Mouse (Mus musculus) embryonic stem cell, embryonic (primary cell): ENCODE measurements at regions not wholly inside any gene's neighbourhood (a gene's known extent, or its start where the extent isn't known, plus 50 kb on each side); places are given as distances from the start of the nearest gene placed in this dataset.

Source experiments
- CTCF ChIA-PET, 4 experiments: fragments of 300-600 bp in 2 of 4; fragments of 350-600 bp in 2 of 4; sonication (Branson Sonifier 250); formaldehyde crosslinking; loops; one replicate each; lab custom pipeline; 2022; ENCODE audit warnings: inconsistent platforms in 2 of 4; lab: Charles Lee
- POLR2A ChIA-PET, 4 experiments: fragments of 300-600 bp in 2 of 4; fragments of 350-600 bp in 2 of 4; sonication (Branson Sonifier 250); formaldehyde crosslinking; loops; one replicate each; lab custom pipeline; 2022; ENCODE audit warnings: antibody characterized with exemption in 4 of 4, inconsistent platforms in 1 of 4; lab: Charles Lee

DNA sequence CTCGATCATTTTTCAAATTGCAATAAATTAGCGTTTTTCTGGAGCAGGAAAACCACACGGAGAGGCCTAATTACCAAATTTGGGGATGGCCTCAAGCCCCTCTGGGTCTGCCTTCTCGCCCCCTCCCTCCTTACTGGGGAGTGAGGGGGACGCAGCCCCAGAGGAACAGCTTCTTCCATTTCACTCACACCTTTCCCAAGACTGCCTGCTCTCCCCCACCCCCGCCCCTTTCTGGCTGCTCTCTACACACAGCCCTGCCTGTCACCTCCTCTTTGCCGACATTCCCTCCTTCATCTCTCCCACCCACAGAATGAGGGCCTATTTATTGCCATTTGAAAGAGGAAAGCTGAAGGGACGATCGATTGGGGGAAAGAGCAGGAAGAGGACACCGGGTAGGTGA lies 97.2 kb upstream of the Pja1 start:
- ChIA-PET POLR2A (interaction anchor here in 3 of 4 experiments (0.7 to 3.1 kb wide), 6 partner anchors 8 to 432 kb away, joined by 3 to 28 read pairs (median 5); no protein-coding TSS in a partner anchor), CTCF (interaction anchor here in 2 of 4 experiments (0.6 to 0.7 kb wide), 2 partner anchors 166 to 423 kb away, joined by 3 to 4 read pairs; no protein-coding TSS in a partner anchor)

DNA sequence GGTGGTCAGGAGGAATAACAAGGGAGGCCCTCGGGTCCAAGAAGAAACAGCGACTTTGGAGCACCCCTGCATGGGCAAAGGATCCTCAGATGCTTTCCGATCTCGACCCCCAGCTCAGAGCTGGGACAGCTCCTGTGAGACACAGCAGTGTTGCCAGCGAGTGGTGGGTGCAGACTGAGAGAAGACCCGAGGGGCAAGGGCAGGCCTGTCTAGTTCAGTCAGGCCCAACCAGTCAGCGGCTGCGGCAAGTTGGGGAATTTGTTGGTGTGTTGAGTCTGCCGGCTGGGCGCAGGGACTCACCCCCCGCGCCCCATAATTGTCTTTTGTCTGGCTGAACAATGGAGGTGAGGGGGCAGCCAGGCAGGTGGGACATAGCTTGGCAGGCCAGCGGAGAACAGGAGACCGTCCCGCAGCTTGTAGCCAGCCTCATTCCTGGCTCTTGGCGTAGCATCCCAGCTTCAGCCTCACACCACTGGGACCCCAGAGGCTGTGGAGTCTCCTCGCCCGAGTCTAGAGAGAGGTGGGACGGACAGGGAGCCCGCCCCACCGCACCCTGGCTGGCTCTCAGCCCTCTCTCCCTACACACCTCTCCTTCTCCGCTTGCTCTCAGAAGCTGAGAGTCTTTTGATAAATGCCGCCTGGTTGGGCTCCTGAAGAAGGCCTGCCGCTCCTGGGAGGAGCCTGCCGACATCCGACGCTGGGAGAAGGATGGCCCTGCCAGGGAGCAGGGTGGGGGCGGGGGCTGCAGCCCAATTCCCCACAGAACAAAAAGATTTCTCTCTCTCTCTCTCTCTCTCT lies 96.5 kb upstream of the Pja1 start:
- ChIA-PET POLR2A (interaction anchor here in 3 of 4 experiments (0.5 to 3.1 kb wide), 11 partner anchors 10 to 1230 kb away, joined by 3 to 28 read pairs (median 4); no protein-coding TSS in a partner anchor), CTCF (interaction anchor here in 2 of 4 experiments (0.6 to 1.1 kb wide), 2 partner anchors 45 to 165 kb away, joined by 3 read pairs; no protein-coding TSS in a partner anchor)

- CTCF ChIA-PET = no interaction called here
These were observed 90.9 kb upstream of the Pja1 start for GRCm38 (mm10) chrX:99561995-99562394.

GRCm38 (mm10) chrX:99560699-99561098 lies 89.6 kb upstream of the Pja1 start:
- POLR2A ChIA-PET = interaction anchor here in 1 of 4 experiments (0.6 kb wide), 1 partner anchor 8 kb away, joined by 3 read pairs; no protein-coding TSS in a partner anchor
- CTCF ChIA-PET = interaction anchor here in 1 of 4 experiments (0.6 kb wide), 1 partner anchor 430 kb away, joined by 3 read pairs; no protein-coding TSS in a partner anchor

More at GRCm38 (mm10) chrX:99561995-99562394, 90.9 kb upstream of the Pja1 start:
- POLR2A ChIA-PET = no interaction called here

DNA sequence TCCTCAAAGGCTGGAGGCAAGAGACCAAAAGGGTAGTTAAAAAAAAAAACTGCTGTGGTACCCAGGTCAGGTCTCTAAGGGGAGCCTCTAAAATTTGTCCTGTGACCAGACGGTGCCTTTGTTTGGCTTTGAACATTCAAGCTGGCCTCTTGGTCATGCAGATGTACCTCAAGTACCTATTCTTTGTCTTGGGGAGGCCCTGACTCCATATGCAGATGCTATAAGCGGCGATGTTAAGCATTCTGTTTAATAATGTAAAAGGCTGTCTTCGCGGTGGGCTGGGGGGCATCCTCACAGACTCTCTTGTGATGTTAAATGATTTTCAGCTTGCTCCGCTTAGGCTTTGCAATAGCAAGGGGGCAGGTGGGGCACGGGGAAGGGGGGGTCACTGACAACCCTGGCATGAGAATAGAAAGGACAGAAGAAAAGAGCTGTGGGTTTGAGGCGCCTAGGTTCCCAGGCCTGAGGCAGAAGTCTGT lies 85.8 kb upstream of the Pja1 start:
- ChIA-PET CTCF (interaction anchor here in 3 of 4 experiments (0.5 to 1.9 kb wide), 7 partner anchors 34 to 638 kb away, joined by 3 to 8 read pairs (median 3); partner anchors contain the start of gene Efnb1 (in 1 of the 3)), POLR2A (interaction anchor here (0.5 to 4.0 kb wide), 30 partner anchors 10 to 1407 kb away, joined by 3 to 28 read pairs (median 4); partner anchors contain the start of genes Efnb1 (in 2 of the 4) and Yipf6 (in 1 of the 4))

DNA sequence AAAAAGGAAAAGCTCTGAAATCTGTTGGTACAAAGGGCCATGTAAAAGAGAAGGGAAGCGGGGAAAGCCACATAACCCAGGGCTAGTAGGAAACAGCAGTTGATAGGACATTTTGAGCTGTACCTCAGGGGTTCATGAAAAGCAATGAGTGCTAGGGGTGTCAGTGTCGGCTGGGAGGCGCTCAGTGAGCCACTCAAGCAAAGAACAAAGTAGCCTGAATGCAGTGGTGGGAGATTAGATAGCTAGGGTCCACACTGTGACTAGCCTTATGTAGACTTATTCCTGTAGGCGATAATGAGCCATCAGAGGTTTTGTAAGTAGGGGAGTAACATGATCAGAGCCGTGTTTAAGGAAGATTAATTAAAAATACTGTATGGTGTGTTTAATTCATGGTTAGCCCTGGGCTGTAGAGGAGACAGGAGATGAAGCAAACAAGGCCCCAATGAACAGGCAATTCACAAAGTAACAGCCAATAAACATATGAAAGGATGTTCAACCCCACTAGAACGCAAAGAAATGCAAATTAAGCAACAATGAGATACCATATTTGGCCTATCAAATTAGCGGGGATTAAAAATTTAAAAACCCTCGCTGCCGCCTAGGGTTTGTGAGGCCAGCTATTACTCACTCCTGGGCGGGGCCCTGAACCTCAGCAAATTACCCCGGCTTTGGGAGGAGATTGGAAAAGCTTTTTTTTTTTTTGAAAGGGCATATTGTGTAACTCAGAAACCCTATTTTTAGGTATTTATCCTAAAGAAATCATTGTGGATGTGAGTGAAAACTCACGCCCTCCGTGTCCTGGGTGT lies 85.1 kb upstream of the Pja1 start:
- POLR2A ChIA-PET = interaction anchor here (0.6 to 4.0 kb wide), 21 partner anchors 10 to 1407 kb away, joined by 3 to 28 read pairs (median 4); partner anchors contain the start of genes Efnb1 (in 2 of the 4) and Yipf6 (in 1 of the 4)

GRCm38 (mm10) chrX:99552778-99553177 lies 81.7 kb upstream of the Pja1 start:
- ChIA-PET POLR2A (interaction anchor here in 1 of 4 experiments (0.6 kb wide), 1 partner anchor 29 kb away, joined by 3 read pairs; no protein-coding TSS in a partner anchor), CTCF (no interaction called here)

More for the DNA sequence above, 85.1 kb upstream of the Pja1 start:
- CTCF ChIA-PET = interaction anchor here in 2 of 4 experiments (0.5 to 1.9 kb wide), 3 partner anchors 33 to 592 kb away, joined by 3 to 8 read pairs (median 4); no protein-coding TSS in a partner anchor

DNA sequence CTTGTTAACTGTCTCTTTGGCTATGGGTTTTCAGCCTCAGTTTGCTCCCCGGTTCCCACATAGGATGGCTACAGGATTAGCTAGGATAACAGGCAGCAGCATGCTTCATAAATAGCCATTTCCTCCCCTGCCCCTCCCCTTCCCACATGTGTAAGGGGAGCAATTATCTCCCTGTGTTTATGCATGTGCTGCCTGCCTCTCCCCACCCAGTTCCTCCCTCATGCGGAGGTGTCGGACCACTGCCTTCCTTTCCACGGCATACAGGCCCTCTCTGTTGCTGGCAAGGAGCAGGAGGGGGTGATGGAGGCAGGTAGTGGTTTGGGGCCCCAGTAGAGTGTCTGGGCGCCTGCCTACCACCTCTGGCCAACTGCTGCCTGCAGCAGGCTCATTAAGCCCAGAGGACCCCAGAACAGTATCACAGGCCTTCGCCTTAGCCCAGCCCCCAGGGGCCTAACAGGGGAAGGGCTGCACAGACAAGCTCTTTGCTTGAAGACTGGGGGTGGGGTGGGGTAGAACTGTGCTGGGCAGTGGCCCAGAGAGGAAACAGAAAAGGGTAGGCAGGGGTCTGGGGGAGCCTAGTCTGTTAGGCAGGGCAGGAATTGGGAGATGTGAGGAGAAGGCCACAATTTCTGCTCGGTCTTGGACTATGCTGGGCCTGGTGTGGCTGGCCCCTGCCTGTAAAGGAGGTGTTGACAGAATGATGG lies 79.1 kb upstream of the Pja1 start:
- ChIA-PET CTCF (no interaction called here), POLR2A (interaction anchor here in 2 of 4 experiments (0.5 to 1.2 kb wide), 4 partner anchors 17 to 266 kb away, joined by 3 to 4 read pairs (median 3); no protein-coding TSS in a partner anchor)

DNA sequence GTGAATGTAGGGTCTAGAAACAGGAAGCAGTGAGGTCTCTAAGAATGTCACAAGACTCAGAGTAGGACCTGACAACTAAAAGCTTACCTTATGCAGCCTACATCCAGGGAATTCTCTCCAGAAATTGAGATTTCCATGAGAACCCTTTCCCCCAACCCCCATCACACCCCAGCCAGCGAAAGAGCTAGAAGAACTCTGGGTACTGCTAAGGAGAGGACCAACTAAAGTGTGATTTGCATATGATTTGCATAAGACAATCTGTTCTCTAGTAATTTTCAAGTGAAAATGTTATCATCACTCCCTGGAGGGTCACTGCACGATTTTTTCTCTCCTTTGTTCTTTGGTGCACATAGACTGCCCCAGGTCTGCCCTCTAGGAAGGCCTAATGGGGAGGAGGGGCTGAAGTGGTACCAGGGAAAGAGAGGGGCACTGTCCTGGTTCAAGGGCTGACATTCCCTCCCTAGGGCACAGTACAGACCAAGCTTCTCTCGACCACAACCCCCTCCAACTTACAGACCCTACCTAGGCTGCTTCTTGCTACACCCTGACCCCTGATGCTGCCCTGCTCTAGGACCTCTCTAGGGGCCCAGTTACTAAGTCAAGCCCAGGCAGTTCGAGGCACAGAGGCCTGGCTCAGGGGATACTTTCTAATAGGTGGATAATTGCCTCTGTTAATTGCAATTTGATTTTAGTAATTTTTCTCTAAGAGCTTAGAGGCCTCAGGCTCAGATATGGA lies 77.4 kb upstream of the Pja1 start:
- ChIA-PET CTCF (no interaction called here), POLR2A (interaction anchor here in 1 of 4 experiments (0.5 to 0.7 kb wide), 2 partner anchors 26 to 433 kb away, joined by 3 to 4 read pairs; no protein-coding TSS in a partner anchor)

DNA sequence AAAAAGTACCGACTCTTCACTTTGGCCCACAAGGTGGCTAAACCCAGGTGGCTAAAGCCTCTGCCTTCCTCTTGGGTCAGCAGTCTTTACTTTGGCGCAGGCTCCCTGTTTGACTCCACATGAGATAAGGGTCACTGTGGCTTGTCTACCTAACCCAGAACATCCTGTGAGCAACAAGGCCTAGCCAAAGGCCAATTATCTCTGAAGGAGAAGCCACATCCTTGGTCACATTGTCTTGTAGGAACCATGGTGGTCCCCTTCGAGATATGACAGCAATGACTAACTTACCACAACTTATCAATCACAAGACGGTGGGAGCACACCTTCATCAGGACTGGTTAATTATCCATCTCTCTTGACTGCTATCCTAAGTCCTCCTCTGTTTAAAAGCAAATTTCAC lies 73.3 kb upstream of the Pja1 start:
- CTCF ChIA-PET = no interaction called here
- POLR2A ChIA-PET = no interaction called here

DNA sequence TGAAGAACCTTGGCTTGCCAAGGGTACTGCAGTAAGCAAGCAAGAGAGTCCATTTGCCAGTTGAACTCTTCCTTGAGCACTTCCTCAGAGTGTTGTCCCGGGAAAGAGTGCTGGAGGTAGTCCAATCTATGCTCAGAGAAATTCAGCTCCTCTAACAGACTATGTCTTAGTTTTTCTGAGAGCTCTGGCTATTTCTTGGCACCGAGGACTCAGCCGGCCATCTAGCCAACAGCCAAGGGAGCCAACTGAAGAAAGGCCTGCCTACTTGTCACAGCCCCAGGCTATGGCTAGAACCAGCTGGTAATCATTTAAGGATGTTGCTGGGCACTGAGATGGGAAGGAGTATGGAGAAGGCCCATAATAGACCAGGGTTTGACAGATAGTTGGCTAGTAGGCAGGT lies 70.8 kb upstream of the Pja1 start:
- CTCF ChIA-PET = no interaction called here
- POLR2A ChIA-PET = no interaction called here

- ChIA-PET CTCF (no interaction called here), POLR2A (no interaction called here)
These were observed 69.1 kb upstream of the Pja1 start for GRCm38 (mm10) chrX:99540087-99540576.

- ChIA-PET CTCF (no interaction called here), POLR2A (no interaction called here)
These were observed 68.6 kb upstream of the Pja1 start for GRCm38 (mm10) chrX:99539684-99540083.

DNA sequence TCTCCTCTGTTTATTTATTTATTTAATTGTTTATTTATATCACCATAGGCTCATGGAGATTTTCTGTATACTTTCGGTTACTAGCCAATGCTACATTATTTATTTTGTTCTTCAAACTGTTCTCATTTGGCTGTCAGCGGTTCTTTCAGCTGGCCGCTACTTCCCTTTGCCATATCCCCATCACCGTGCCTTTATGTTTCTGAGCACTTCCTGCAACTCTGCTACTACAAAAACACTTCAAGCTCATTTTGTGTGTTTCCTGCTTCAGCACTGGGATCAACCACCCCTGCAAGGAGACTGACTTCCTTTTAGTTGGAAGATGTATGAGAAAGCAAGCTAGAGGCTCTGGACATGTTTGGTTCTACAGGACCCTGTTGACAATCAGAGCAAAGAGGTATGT lies 66.7 kb upstream of the Pja1 start:
- CTCF ChIA-PET = interaction anchor here in 1 of 4 experiments (0.6 kb wide), 1 partner anchor 38 kb away, joined by 5 read pairs; no protein-coding TSS in a partner anchor
- POLR2A ChIA-PET = no interaction called here

- POLR2A ChIA-PET = interaction anchor here in 2 of 4 experiments (0.5 to 0.9 kb wide), 4 partner anchors 12 to 332 kb away, joined by 3 to 4 read pairs (median 3); no protein-coding TSS in a partner anchor
- CTCF ChIA-PET = interaction anchor here in 2 of 4 experiments (0.7 to 1.9 kb wide), 2 partner anchors 13 to 41 kb away, joined by 3 to 4 read pairs; no protein-coding TSS in a partner anchor
These were observed 63.8 kb upstream of the Pja1 start for GRCm38 (mm10) chrX:99534922-99535321.

- ChIA-PET CTCF (interaction anchor here in 2 of 4 experiments (0.6 to 1.9 kb wide), 3 partner anchors 8 to 195 kb away, joined by 3 to 4 read pairs (median 4); no protein-coding TSS in a partner anchor), POLR2A (interaction anchor here in 1 of 4 experiments (0.7 kb wide), 1 partner anchor 23 kb away, joined by 3 read pairs; no protein-coding TSS in a partner anchor)
These were observed 60.1 kb upstream of the Pja1 start for GRCm38 (mm10) chrX:99531154-99531553.
